Mouse (Mus musculus) forebrain, embryonic 11.5 days (tissue): ENCODE data around the gene Gm28042. TPM values are rescaled to one million over a fixed set of nuclear protein-coding genes. Genes with fewer than 3 reads are reported as not detected.

Source experiments
- ATAC-seq: fragments of 200-750 bp; cut with Nextera tagmentation; replicated peaks from 2 replicates; pipeline ENCODE4 v1.8.0; 2017; ENCODE audit warnings: moderate TSS enrichment; ENCODE audit not compliant: low FRiP score
- DNase-seq: peaks from one replicate; pipeline ENCODE4 v3.0.0-alpha.2; 2017; ENCODE audit warnings: low spot score
- H3K27ac ChIP-seq: fragments of 300-500 bp; sonication (generic); 2 replicates; pipeline ENCODE4 v1.5.1; 2014; ENCODE audit warnings: low read depth, low read length
- H3K27me3 ChIP-seq: fragments of 300-500 bp; sonication (generic); 2 replicates; pipeline ENCODE4 v1.6.1; 2014; ENCODE audit warnings: mild to moderate bottlenecking, low read length, mixed read lengths; ENCODE audit not compliant: control insufficient read depth, insufficient read depth
- H3K36me3 ChIP-seq: fragments of 300-500 bp; sonication (generic); 2 replicates; pipeline ENCODE4 v1.6.1; 2014; ENCODE audit warnings: mild to moderate bottlenecking, low read length, moderate library complexity, mixed read lengths; ENCODE audit not compliant: control insufficient read depth, insufficient read depth
- H3K4me1 ChIP-seq: fragments of 300-500 bp; sonication (generic); replicated peaks from 2 replicates; pipeline ENCODE4 v1.6.1; 2014; ENCODE audit warnings: low read length, mixed read lengths; ENCODE audit not compliant: control insufficient read depth, insufficient read depth
- H3K4me2 ChIP-seq: fragments of 300-500 bp; sonication (generic); 2 replicates; pipeline ENCODE4 v1.6.1; 2014; ENCODE audit warnings: low read depth, mild to moderate bottlenecking, low read length, moderate library complexity, mixed read lengths; ENCODE audit not compliant: severe bottlenecking
- H3K4me3 ChIP-seq: fragments of 300-500 bp; sonication (generic); 2 replicates; pipeline ENCODE4 v1.5.1; 2014; ENCODE audit warnings: low read depth, low read length
- H3K9ac ChIP-seq: fragments of 300-500 bp; sonication (generic); 2 replicates; pipeline ENCODE4 v1.6.1; 2014; ENCODE audit warnings: low read length
- H3K9me3 ChIP-seq: fragments of 300-500 bp; sonication (generic); 2 replicates; pipeline ENCODE4 v1.6.1; 2016; ENCODE audit warnings: low read length, mixed read lengths; ENCODE audit not compliant: control insufficient read depth
- WGBS: fragments of 180-500 bp; shearing (Covaris S2); extraction: QIAGEN DNeasy Blood & Tissue Kit; methylation state at CpG from one replicate; pipeline ENCODE4 v1.1.7; 2014; 5-methylcytosine and 5-hydroxymethylcytosine counted together
- polyA plus RNA-seq: library from polyadenylated mRNA; unstranded; fragments of >200 nt; fragmentation: Nextera tagmentation; extraction: Ambion mirVana; gene quantifications from 2 replicates; pipeline ENCODE4 v1.2.1, GENCODE M21; 2014

Gm28042 gene
- polyA plus RNA-seq, 1 experiment from 2014 or later: 6.6 TPM

DNA sequence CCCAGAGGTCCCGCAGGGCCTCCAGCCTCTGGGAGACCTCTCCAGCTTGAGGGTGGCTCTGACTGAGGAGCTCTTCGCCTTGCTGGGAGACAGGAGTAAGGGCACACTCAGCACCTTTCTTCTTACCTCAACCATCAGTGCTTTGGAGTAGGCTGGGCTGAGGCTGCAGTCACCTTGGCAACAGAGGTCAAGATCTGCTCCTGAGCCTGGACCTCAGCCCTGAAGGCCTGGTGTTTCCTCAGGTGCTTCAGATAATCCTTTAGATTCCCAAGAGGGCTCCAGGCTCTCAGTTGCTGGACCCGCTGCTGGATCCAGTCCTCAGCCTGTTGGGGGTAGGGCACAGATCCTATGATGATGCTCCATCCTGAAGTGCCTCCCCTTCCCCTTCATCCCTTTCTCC, 32.2 kb downstream of the Gm28042 start:
- ATAC-seq (no peak), DNase-seq (no peak)
- no peak overlapping the region for H3K4me2 ChIP-seq
- H3K27me3 ChIP-seq: no peaks in the 10 kb centered on the region
- H3K9ac ChIP-seq: no peak overlapping the region
- WGBS: 85% methylated on average over 3 of the region's 3 CpGs
- no peak overlapping the region for H3K27ac ChIP-seq
- no peaks in the 10 kb centered on the region for H3K9me3 ChIP-seq
- no peaks in the 10 kb centered on the region for H3K36me3 ChIP-seq
- H3K4me1 ChIP-seq: 0 out of 2 replicates have a peak, but pooled peaks cover 2% of the 10 kb centered on the region
- no peak overlapping the region for H3K4me3 ChIP-seq

DNA sequence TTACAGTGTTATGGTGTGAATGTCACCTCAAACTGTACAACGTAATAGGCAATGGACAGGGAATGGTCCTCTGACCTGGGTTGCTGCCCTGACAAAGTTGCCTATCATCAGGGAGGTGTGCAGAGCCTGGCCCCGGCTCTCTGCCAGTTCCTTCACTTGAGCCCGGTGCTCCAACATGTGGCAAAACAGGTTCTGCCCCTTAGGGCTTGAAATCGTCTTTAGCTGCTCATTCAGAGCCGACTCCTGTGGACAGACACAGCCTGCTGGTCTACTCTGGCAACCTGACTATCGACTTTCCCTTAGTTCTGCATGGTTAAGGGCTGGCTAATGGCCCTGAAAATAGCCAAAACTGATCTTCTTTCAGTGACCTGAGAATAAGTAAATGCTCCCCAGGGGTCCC, 32.9 kb downstream of the Gm28042 start:
- H3K36me3 ChIP-seq: no peaks in the 10 kb centered on the region
- H3K27ac ChIP-seq: no peak overlapping the region
- DNase-seq (no peak), ATAC-seq (no peak)
- no peak overlapping the region for H3K4me3 ChIP-seq
- 78% methylated on average over 6 of the region's 6 CpGs for WGBS
- no peak overlapping the region for H3K4me2 ChIP-seq
- H3K9me3 ChIP-seq: no peaks in the 10 kb centered on the region
- H3K4me1 ChIP-seq: 0 out of 2 replicates have a peak, but pooled peaks cover 2% of the 10 kb centered on the region
- no peaks in the 10 kb centered on the region for H3K27me3 ChIP-seq
- H3K9ac ChIP-seq: no peak overlapping the region

DNA sequence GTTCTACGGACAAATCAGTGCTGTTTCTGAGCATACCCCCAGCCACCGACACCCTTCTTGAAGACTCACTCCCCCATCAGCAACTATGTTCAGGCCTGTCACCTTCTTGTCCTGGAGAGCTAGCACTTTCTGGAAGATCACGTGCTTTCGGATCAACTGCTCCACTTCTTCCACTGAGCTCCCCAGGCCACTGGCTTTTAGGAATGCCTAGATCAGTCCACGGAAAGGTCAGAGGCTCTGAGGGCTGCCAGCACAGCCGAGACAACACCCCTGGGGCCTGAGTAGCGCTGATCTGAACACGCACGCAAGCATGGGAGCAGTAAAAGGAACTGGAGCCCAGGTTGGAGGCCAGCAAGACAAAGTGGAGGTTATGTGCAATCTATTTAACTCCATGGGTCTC, 33.4 kb downstream of the Gm28042 start:
- Histone ChIP-seq H3K4me2 (no peak overlapping the region), H3K27me3 (no peaks in the 10 kb centered on the region), H3K4me3 (no peak overlapping the region), H3K9me3 (no peaks in the 10 kb centered on the region), H3K36me3 (no peaks in the 10 kb centered on the region), H3K27ac (no peak overlapping the region), H3K4me1 (0 out of 2 replicates have a peak, but pooled peaks cover 2% of the 10 kb centered on the region), H3K9ac (no peak overlapping the region)
- DNase-seq: no peak
- WGBS: 79% methylated on average over 9 of the region's 9 CpGs
- ATAC-seq: no peak

DNA sequence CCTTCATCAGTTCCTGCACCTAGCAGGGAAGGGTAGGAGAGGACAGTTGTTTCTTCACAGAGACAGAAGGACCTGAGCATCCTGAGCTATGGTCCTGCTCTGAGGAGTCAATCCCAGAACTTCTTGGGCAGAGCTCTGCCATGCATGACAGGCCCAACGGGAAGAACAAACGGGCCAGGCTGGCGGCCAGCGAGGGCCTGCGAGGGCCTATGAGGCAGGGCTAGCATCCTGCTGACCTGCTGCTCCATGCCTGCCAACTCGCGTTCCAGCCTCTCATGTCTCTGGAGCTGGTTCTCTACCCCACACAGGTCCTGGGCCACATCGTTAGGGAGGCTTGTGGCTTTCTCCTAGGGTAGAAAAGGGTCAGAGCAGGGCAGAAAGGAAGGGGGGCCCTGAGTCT, 35.0 kb downstream of the Gm28042 start:
- ATAC-seq: no peak
- H3K4me2 ChIP-seq: no peak overlapping the region
- H3K9ac ChIP-seq: no peak overlapping the region
- WGBS: 76% methylated on average over 8 of the region's 8 CpGs
- H3K9me3 ChIP-seq: no peaks in the 10 kb centered on the region
- no peak for DNase-seq
- H3K36me3 ChIP-seq: no peaks in the 10 kb centered on the region
- H3K27me3 ChIP-seq: no peaks in the 10 kb centered on the region
- no peak overlapping the region for H3K4me3 ChIP-seq
- H3K4me1 ChIP-seq: no peaks in the 10 kb centered on the region
- H3K27ac ChIP-seq: no peak overlapping the region

DNA sequence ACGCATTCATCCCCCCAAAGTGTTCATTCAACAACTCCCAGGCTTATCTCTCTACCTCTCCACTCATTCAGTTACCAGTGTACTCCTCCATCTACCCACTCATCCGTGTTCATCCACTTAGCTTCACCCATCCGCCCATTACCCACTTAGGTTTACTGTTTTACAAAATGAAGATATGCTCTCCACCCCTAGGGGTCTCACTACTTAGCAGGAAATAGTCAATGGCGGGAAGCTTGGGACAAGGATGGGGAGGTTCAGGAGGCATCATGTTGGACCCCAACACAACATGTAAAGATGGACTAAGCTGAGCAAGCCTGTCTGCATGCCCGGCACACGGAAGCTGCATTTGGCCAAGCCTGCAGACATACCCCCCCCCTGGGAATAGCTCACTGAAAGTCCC, 37.3 kb downstream of the Gm28042 start:
- Histone ChIP-seq H3K4me3 (no peak overlapping the region), H3K9me3 (no peaks in the 10 kb centered on the region), H3K4me1 (no peaks in the 10 kb centered on the region), H3K9ac (no peak overlapping the region), H3K27me3 (no peaks in the 10 kb centered on the region), H3K4me2 (no peak overlapping the region), H3K27ac (no peak overlapping the region), H3K36me3 (no peaks in the 10 kb centered on the region)
- no peak for DNase-seq
- ATAC-seq: no peak
- 83% methylated on average over 6 of the region's 6 CpGs for WGBS

DNA sequence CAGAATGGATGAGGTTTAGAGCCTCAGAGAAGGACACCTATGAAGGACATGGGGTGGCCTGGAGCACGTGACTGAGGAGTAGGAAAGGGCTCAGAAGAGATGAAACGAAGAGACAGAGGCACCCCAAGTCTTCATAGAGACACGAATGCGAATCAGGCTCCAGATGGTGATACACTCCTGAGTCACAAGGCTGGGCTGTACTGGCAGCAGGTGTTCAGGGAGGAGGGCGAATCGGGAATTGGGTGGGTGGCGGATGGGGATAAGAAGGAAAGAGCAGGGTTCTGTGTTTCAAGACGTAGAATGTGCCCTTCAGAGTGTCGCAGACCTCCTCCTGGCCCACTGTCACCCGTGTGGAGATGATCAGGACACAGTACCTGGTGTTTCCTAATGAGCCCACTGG, 38.0 kb downstream of the Gm28042 start:
- no peaks in the 10 kb centered on the region for H3K4me1 ChIP-seq
- ATAC-seq: no peak
- WGBS: 89% methylated on average over 10 of the region's 10 CpGs
- H3K27me3 ChIP-seq: no peaks in the 10 kb centered on the region
- no peak overlapping the region for H3K9ac ChIP-seq
- no peak overlapping the region for H3K27ac ChIP-seq
- no peak overlapping the region for H3K4me3 ChIP-seq
- no peaks in the 10 kb centered on the region for H3K36me3 ChIP-seq
- no peak overlapping the region for H3K4me2 ChIP-seq
- H3K9me3 ChIP-seq: no peaks in the 10 kb centered on the region
- no peak for DNase-seq

DNA sequence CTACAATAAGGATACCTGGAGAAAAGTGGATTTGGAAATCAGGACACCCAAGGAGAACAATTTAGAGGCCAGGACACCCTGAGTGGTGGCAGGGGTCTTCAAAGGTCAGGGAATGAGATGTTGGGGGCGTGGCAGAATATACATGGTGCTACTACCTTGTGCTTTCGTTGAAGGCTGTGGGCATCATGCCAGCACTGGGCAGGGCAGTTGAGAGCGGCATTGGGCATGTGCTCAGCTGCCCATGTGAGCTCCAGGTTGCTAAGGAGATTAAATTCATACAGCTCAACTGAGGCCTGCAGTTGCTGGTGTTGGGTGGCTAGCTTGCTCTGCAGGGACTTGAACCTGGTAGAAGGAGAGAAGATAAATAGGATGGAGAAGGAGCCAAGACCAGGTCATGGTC, 38.9 kb downstream of the Gm28042 start:
- no peaks in the 10 kb centered on the region for H3K27me3 ChIP-seq
- H3K4me3 ChIP-seq: no peak overlapping the region
- no peaks in the 10 kb centered on the region for H3K4me1 ChIP-seq
- no peak overlapping the region for H3K9ac ChIP-seq
- WGBS: 91% methylated on average over 3 of the region's 3 CpGs
- no peaks in the 10 kb centered on the region for H3K36me3 ChIP-seq
- H3K9me3 ChIP-seq: no peaks in the 10 kb centered on the region
- no peak overlapping the region for H3K27ac ChIP-seq
- ATAC-seq (no peak), DNase-seq (no peak)
- H3K4me2 ChIP-seq: no peak overlapping the region

DNA sequence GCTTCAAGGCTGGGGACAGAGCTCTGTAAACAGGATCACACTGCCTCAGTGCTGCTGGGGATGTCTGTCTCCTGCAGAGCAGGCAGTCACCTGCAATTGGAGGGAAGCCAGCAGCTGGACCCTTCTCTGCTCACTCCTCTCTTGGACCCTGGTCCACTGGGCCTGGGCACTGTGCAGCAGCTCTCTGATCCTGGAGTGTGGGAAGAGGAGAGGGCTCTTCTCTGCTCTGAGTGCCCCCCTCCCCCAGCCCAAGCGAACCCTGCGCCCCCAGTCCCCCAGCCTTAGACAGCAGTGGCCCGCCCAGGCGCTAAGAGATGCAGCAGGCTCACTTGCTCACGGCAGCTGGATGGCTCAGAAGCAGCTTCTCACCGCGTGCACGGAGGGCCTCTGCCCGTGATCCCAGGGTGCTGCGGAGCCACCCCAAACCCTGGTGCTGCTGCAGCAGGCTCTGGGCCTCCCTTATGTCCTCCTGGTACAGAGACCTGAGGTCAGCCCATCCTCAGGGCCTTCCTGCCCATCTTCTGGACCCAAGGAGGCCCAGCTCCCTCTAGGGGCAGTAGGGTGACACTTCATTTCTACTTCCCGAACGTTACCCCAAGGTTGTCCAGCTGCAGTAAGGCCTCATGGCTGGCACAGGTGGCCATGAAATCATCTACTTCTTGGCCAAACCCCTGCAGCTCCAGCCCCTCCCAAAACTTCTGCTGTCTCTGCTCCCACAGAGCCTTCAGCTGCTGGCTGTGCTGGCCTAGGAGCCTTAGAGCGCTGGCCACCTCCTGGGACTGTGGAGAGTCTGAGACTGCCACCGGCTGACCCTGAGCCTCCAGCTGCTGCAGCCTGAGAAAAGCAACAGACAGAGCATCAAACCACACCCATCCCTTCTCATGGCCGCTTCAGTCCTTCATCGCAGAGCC, 41.5 kb downstream of the Gm28042 start:
- ATAC-seq (0 out of 2 replicates have a peak, but pooled peaks have one; percentile 27), DNase-seq (peak; percentile 68)
- H3K27ac ChIP-seq: no peak overlapping the region
- 37% methylated on average over 16 of the region's 16 CpGs for WGBS
- H3K4me1 ChIP-seq: no peaks in the 10 kb centered on the region
- no peak overlapping the region for H3K9ac ChIP-seq
- H3K36me3 ChIP-seq: no peaks in the 10 kb centered on the region
- no peak overlapping the region for H3K4me2 ChIP-seq
- no peaks in the 10 kb centered on the region for H3K27me3 ChIP-seq
- H3K4me3 ChIP-seq: no peak overlapping the region
- no peaks in the 10 kb centered on the region for H3K9me3 ChIP-seq

DNA sequence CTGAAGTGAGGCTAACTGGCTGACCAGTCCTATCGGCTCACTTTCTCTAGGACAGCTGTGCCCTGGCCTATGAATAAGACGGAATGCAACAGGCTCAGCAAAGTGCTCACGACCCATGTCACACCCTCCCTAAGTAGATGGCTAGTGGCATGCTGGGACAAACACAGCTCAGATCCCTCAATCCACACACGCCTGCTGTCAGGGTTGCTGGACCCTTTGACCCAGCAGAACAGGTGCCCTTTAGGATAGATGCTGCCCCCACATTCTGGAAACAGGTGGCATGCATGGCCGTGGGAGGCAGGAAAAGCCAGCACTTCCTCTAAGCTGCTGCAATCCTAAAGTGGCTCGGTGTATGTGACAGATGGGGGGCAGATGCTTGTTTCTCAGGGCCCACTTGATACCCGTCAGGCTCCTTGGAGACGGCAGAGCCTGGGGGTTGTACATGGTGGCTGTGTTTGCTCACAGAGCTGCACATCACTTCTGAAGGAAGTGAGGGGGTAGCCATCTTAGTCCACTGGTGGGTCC, 42.2 kb downstream of the Gm28042 start:
- Histone ChIP-seq H3K9me3 (no peaks in the 10 kb centered on the region), H3K27ac (no peak overlapping the region), H3K27me3 (no peaks in the 10 kb centered on the region), H3K4me3 (no peak overlapping the region), H3K4me1 (no peaks in the 10 kb centered on the region), H3K9ac (no peak overlapping the region), H3K4me2 (no peak overlapping the region), H3K36me3 (no peaks in the 10 kb centered on the region)
- ATAC-seq: no peak
- 81% methylated on average over 8 of the region's 8 CpGs for WGBS
- no peak for DNase-seq
